Mouse (Mus musculus): ENCODE measurements at regions not wholly inside any gene's neighbourhood (a gene's known extent, or its start where the extent isn't known, plus 50 kb on each side); places are given as distances from the start of the nearest gene placed in this dataset.

- Histone ChIP-seq H3K4me1 (peaks cover 7% of the 10 kb centered on the region; the same call in 1 of the 2 replicates), H3K4me2 (replicated peaks) (no peak overlapping the region), H3K36me3 (no peaks in the 10 kb centered on the region), H3K9me3 (no peaks in the 10 kb centered on the region), H3K27ac (no peak overlapping the region), H3K27me3 (no peaks in the 10 kb centered on the region), H3K4me3 (no peak overlapping the region), H3K9ac (no peak overlapping the region)
- WGBS, result 17% methylated on average over 2 of the region's 2 CpGs
- no peak for ATAC-seq (ENCODE audit: insufficient number of reproducible peaks, insufficient read depth, low FRiP score, low TSS enrichment)
Observed at GRCm38 (mm10) chr13:34408669-34409055, 63.7 kb upstream of the Slc22a23 start.

- no peak for ATAC-seq (ENCODE audit: insufficient number of reproducible peaks, insufficient read depth, low FRiP score, low TSS enrichment)
- no peak overlapping the region for H3K4me2 ChIP-seq (replicated peaks)
- H3K4me1 ChIP-seq, result peaks cover 7% of the 10 kb centered on the region; the same call in 1 of the 2 replicates
- H3K27ac ChIP-seq, result no peak overlapping the region
- H3K9me3 ChIP-seq, result no peaks in the 10 kb centered on the region
- no peak overlapping the region for H3K4me3 ChIP-seq
- H3K36me3 ChIP-seq, result no peaks in the 10 kb centered on the region
- no peaks in the 10 kb centered on the region for H3K27me3 ChIP-seq
- no peak overlapping the region for H3K9ac ChIP-seq
- WGBS, result 62% methylated on average over 4 of the region's 4 CpGs
Observed at GRCm38 (mm10) chr13:34408007-34408668, 63.2 kb upstream of the Slc22a23 start.

- Histone ChIP-seq H3K9ac (no peak overlapping the region), H3K36me3 (no peaks in the 10 kb centered on the region), H3K27me3 (no peaks in the 10 kb centered on the region), H3K4me3 (no peak overlapping the region), H3K4me2 (replicated peaks) (no peak overlapping the region), H3K9me3 (no peaks in the 10 kb centered on the region), H3K4me1 (peaks cover 7% of the 10 kb centered on the region; the same call in 1 of the 2 replicates), H3K27ac (no peak overlapping the region)
- no peak for ATAC-seq (ENCODE audit: insufficient number of reproducible peaks, insufficient read depth, low FRiP score, low TSS enrichment)
Observed at GRCm38 (mm10) chr13:34406291-34406690, 61.3 kb upstream of the Slc22a23 start.

GRCm38 (mm10) chr13:34402631-34403030 is 57.6 kb upstream of the Slc22a23 start:
- WGBS, result 87% methylated on average over 1 of the region's 1 CpGs
- Histone ChIP-seq H3K27ac (no peak overlapping the region), H3K4me2 (replicated peaks) (no peak overlapping the region), H3K4me3 (no peak overlapping the region), H3K9me3 (no peaks in the 10 kb centered on the region), H3K36me3 (no peaks in the 10 kb centered on the region), H3K9ac (no peak overlapping the region), H3K4me1 (no peaks in the 10 kb centered on the region), H3K27me3 (no peaks in the 10 kb centered on the region)
- ATAC-seq (ENCODE audit: insufficient number of reproducible peaks, insufficient read depth, low FRiP score, low TSS enrichment), result no peak

GRCm38 (mm10) chr13:34401031-34401430 is 56.0 kb upstream of the Slc22a23 start:
- Histone ChIP-seq H3K4me1 (no peaks in the 10 kb centered on the region), H3K27me3 (no peaks in the 10 kb centered on the region), H3K36me3 (no peaks in the 10 kb centered on the region), H3K4me2 (replicated peaks) (no peak overlapping the region), H3K27ac (no peak overlapping the region), H3K9ac (no peak overlapping the region), H3K4me3 (no peak overlapping the region), H3K9me3 (no peaks in the 10 kb centered on the region)
- 57% methylated on average over 2 of the region's 2 CpGs for WGBS
- no peak for ATAC-seq (ENCODE audit: insufficient number of reproducible peaks, insufficient read depth, low FRiP score, low TSS enrichment)

GRCm38 (mm10) chr13:34398847-34399246 is 53.9 kb upstream of the Slc22a23 start:
- H3K4me3 ChIP-seq, result no peak overlapping the region
- H3K27ac ChIP-seq, result no peak overlapping the region
- H3K27me3 ChIP-seq, result no peaks in the 10 kb centered on the region
- no peaks in the 10 kb centered on the region for H3K9me3 ChIP-seq
- no peaks in the 10 kb centered on the region for H3K36me3 ChIP-seq
- no peak overlapping the region for H3K4me2 ChIP-seq (replicated peaks)
- no peak overlapping the region for H3K9ac ChIP-seq
- ATAC-seq (ENCODE audit: insufficient number of reproducible peaks, insufficient read depth, low FRiP score, low TSS enrichment), result no peak
- H3K4me1 ChIP-seq, result 0 out of 2 replicates have a peak, but pooled peaks cover 4% of the 10 kb centered on the region
- WGBS, result 88% methylated on average over 3 of the region's 3 CpGs

GRCm38 (mm10) chr13:34398061-34398787 is 53.2 kb upstream of the Slc22a23 start:
- H3K4me1 ChIP-seq, result 0 out of 2 replicates have a peak, but pooled peaks cover 4% of the 10 kb centered on the region
- H3K9ac ChIP-seq, result no peak overlapping the region
- H3K9me3 ChIP-seq, result no peaks in the 10 kb centered on the region
- no peaks in the 10 kb centered on the region for H3K27me3 ChIP-seq
- H3K27ac ChIP-seq, result no peak overlapping the region
- no peaks in the 10 kb centered on the region for H3K36me3 ChIP-seq
- 31% methylated on average over 10 of the region's 10 CpGs for WGBS
- H3K4me3 ChIP-seq, result no peak overlapping the region
- ATAC-seq (ENCODE audit: insufficient number of reproducible peaks, insufficient read depth, low FRiP score, low TSS enrichment), result no peak
- H3K4me2 ChIP-seq (replicated peaks), result no peak overlapping the region

GRCm38 (mm10) chr13:34395504-34395903 is 50.5 kb upstream of the Slc22a23 start:
- H3K4me2 ChIP-seq (replicated peaks), result no peak overlapping the region
- H3K4me1 ChIP-seq, result 0 out of 2 replicates have a peak, but pooled peaks cover 4% of the 10 kb centered on the region
- no peak overlapping the region for H3K4me3 ChIP-seq
- H3K27me3 ChIP-seq, result no peaks in the 10 kb centered on the region
- H3K9me3 ChIP-seq, result no peaks in the 10 kb centered on the region
- ATAC-seq (ENCODE audit: insufficient number of reproducible peaks, insufficient read depth, low FRiP score, low TSS enrichment), result no peak
- no peaks in the 10 kb centered on the region for H3K36me3 ChIP-seq
- H3K27ac ChIP-seq, result no peak overlapping the region
- H3K9ac ChIP-seq, result no peak overlapping the region

- Histone ChIP-seq H3K27ac (no peak overlapping the region), H3K36me3 (no peaks in the 10 kb centered on the region), H3K4me2 (replicated peaks) (no peak overlapping the region), H3K9ac (no peak overlapping the region), H3K27me3 (no peaks in the 10 kb centered on the region), H3K9me3 (no peaks in the 10 kb centered on the region), H3K4me1 (0 out of 2 replicates have a peak, but pooled peaks cover 4% of the 10 kb centered on the region), H3K4me3 (no peak overlapping the region)
- 52% methylated on average over 1 of the region's 1 CpGs for WGBS
- ATAC-seq (ENCODE audit: insufficient number of reproducible peaks, insufficient read depth, low FRiP score, low TSS enrichment), result no peak
Observed at GRCm38 (mm10) chr13:34395010-34395409, 50.0 kb upstream of the Slc22a23 start.
